Mouse (Mus musculus) heart, adult 2 months (tissue): ENCODE results near the gene Ddr1. TPM values are rescaled to one million over a fixed set of nuclear protein-coding genes. Genes with fewer than 3 reads are reported as not detected.

ENCODE experiments used
- DNase-seq, 2 experiments: peaks; one replicate each; pipeline ENCODE4 v3.0.0; 2021
- H3K27ac ChIP-seq: fragments of 200-600 bp; 2 replicates; pipeline ENCODE4 v1.8.1; 2022
- H3K27me3 ChIP-seq: fragments of 200-500 bp; 2 replicates; pipeline ENCODE4 v1.6.1; 2012; ENCODE audit warnings: mild to moderate bottlenecking, low read length, inconsistent platforms, mixed read lengths; ENCODE audit not compliant: control insufficient read depth, insufficient read depth
- H3K36me3 ChIP-seq: fragments of 200-500 bp; 2 replicates; pipeline ENCODE4 v1.6.1; 2012; ENCODE audit warnings: low read length, inconsistent platforms; ENCODE audit not compliant: control insufficient read depth, insufficient read depth
- H3K4me1 ChIP-seq: fragments of 200-500 bp; 2 replicates; pipeline ENCODE4 v1.6.1; 2011; ENCODE audit warnings: low read length; ENCODE audit not compliant: control insufficient read depth, insufficient read depth
- H3K4me3 ChIP-seq: fragments of 200-600 bp; 2 replicates; pipeline ENCODE4 v1.8.1; 2022
- H3K79me2 ChIP-seq: fragments of 200-500 bp; replicated peaks from 2 replicates; pipeline ENCODE4 v1.6.1; 2012; ENCODE audit warnings: mild to moderate bottlenecking, inconsistent platforms, low read length, moderate library complexity, mixed read lengths; ENCODE audit not compliant: control insufficient read depth, insufficient read depth
- H3K9ac ChIP-seq: fragments of 200-500 bp; 2 replicates; pipeline ENCODE4 v1.6.1; 2012; ENCODE audit warnings: low read depth, mild to moderate bottlenecking, control low read depth, inconsistent platforms, low read length, mixed read lengths
- CTCF ChIP-seq: fragments of 200-600 bp; IDR thresholded peaks from 2 replicates; pipeline ENCODE4 v1.8.1; 2022; ENCODE audit warnings: antibody characterized with exemption, mild to moderate bottlenecking, moderate library complexity
- EP300 ChIP-seq: fragments of 200-500 bp; IDR thresholded peaks from 2 replicates; pipeline ENCODE4 v1.6.1; 2011; ENCODE audit warnings: low read depth, low read length, control low read depth; ENCODE audit not compliant: insufficient read depth
- POLR2A ChIP-seq: fragments of 200-500 bp; IDR thresholded peaks from 2 replicates; pipeline ENCODE4 v1.6.1; 2011; ENCODE audit warnings: mild to moderate bottlenecking, low read depth, low read length, control low read depth; ENCODE audit not compliant: insufficient read depth
- WGBS: fragments of 180-500 bp; shearing (Covaris S2); methylation state at CpG from one replicate; pipeline ENCODE4 v1.1.7; 2018; 5-methylcytosine and 5-hydroxymethylcytosine counted together
- intact Hi-C: fragments of 180-260 bp; cut with DNase I; formaldehyde crosslinking; loops from one replicate; pipeline ENCODE4 v1.15.1; 2025
- polyA plus RNA-seq: library from polyadenylated mRNA; depleted of rRNA; stranded (reverse); fragments of >200 nt; gene quantifications from 2 replicates; pipeline ENCODE4 v1.2.3, GENCODE M21; 2012; rRNA removed
- total RNA-seq, 2 experiments: library from RNA; stranded (reverse); gene quantifications; 2 replicates each; pipeline ENCODE4 v1.2.3; 2021

Gene Ddr1
- total and polyA plus RNA-seq, 3 experiments = 25.9 to 30.6 (median 27.6) TPM

DNA sequence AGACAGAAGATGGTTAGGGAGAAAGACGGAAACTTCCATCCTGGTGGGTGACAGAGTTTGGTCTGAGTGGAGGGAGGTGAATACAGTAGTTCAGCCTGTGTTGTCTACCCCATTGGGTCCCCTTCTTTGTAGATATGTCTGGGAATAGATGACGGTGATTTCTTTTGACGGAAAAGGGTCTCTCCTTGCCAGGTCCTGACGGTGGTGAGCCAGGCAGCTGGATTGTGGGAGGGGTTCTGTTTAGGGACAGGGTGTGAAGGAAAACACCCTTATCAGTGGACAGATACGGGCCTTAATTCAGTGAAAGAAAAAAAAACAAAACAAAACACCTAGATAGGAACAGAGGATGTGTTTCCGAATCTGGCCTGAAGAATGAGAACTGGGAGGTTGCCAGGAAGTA, 65.1 kb downstream of the Ddr1 start:
- H3K4me1 ChIP-seq = no peaks in the 10 kb centered on the region
- no peak overlapping the region for H3K9ac ChIP-seq
- intact Hi-C loops = no loop called here
- H3K4me3 ChIP-seq = no peak overlapping the region
- H3K27me3 ChIP-seq = no peaks in the 10 kb centered on the region
- TF ChIP-seq EP300 (no peak), POLR2A (no peak), CTCF (no peak)
- no peak overlapping the region for H3K27ac ChIP-seq
- H3K36me3 ChIP-seq = no peaks in the 10 kb centered on the region
- H3K79me2 ChIP-seq = no peaks in the 10 kb centered on the region
- DNase-seq = no peak
- WGBS = 25% methylated on average over 6 of the region's 6 CpGs

DNA sequence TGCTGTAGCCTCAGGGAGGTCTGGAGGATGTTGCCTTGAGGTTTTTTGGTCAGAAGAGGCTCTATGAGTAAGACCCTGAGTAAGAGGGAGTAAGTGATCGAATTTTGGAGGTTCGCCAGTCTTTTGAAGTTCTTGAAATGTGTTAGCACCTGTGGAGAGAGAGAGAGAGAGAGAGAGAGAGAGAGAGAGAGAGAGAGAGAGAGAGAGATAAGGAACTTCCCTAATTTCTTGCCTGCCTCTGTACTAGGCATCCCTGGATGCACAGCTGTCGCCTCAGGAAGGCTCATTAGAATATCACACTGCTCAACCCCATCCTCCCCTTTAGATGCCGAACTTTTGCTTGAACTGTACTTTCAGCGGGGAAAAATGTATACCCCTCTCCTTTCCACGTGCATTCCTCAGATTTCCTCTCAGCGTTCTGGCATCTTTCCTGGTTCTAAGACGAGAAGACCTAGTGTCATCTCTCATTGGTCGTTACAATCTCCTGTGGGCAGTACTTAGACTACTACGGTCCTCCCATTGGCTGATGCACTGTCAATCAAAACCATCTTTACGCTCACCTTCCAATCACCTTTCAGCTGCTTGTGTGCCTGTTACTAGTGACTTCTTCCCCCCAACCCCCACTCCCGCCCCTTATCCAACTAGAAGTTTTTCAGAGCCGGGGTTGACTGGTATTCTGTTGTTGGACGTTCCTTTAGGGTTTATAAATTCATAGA, 65.8 kb downstream of the Ddr1 start:
- Histone ChIP-seq H3K27me3 (no peaks in the 10 kb centered on the region), H3K9ac (no peak overlapping the region), H3K27ac (no peak overlapping the region), H3K79me2 (no peaks in the 10 kb centered on the region), H3K4me3 (no peak overlapping the region), H3K36me3 (no peaks in the 10 kb centered on the region), H3K4me1 (no peaks in the 10 kb centered on the region)
- TF ChIP-seq CTCF = no peak
- WGBS = 17% methylated on average over 14 of the region's 14 CpGs
- intact Hi-C loops = no loop called here
- peak; percentile 53 to 63 for DNase-seq

DNA sequence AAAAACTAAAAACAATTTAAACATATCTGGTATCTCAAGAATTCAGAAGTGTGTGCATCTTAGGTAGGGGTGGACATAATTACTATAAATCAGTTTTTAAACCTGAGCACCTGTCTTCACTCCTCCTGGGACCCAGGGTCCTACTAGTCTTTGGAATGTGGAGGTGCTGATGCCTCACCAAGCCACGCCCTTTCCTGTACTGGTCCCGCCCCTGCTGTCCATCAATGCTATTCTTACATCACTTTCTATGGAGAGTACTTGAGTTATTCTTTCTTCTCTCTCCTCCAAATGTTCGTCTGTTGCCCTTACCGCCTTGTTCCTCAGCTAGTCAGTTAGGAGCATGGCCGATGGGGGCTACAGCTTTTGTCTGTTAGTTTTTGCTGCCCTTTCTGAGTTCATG, 68.1 kb downstream of the Ddr1 start:
- H3K9ac ChIP-seq = no peak overlapping the region
- H3K36me3 ChIP-seq = no peaks in the 10 kb centered on the region
- no peaks in the 10 kb centered on the region for H3K4me1 ChIP-seq
- no peaks in the 10 kb centered on the region for H3K79me2 ChIP-seq
- no peak overlapping the region for H3K27ac ChIP-seq
- H3K4me3 ChIP-seq = no peak overlapping the region
- TF ChIP-seq EP300 (no peak), CTCF (no peak), POLR2A (no peak)
- intact Hi-C loops = no loop called here
- no peaks in the 10 kb centered on the region for H3K27me3 ChIP-seq
- WGBS = 39% methylated on average over 5 of the region's 5 CpGs
- no peak for DNase-seq

DNA sequence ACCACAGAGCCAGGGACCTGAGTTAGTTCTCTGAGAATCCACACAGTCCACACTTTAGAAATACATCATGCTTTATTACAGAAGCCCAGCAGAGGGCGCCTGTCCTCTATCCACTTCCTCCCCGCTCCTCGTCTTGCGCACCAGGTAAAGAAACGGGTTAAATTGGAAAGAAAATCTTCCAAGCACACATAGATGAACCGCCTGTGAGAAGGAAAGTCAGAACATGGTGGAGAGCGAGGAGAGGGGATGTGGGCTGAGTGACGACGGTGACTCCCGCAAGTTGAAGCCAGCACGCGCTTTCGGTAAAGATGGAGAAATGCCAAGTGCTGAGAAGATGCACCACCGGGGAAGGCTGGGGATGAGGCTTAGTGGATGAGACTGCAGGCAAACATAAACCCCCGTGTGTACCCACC, 68.7 kb downstream of the Ddr1 start:
- DNase-seq = peak; percentile 57 to 62
- H3K79me2 ChIP-seq = no peaks in the 10 kb centered on the region
- peak; percentile 89; the same call in 1 of the 2 replicates for TF ChIP-seq CTCF
- no peak for TF ChIP-seq EP300
- no peak for TF ChIP-seq POLR2A
- H3K36me3 ChIP-seq = no peaks in the 10 kb centered on the region
- peak overlapping the region; percentile 51 for H3K4me3 ChIP-seq
- WGBS = under 1% methylated on average over 15 of the region's 15 CpGs
- H3K27ac ChIP-seq = no peak overlapping the region
- intact Hi-C loops = loop anchor here (1.0 kb wide), 1 partner anchor 90 kb away; no protein-coding TSS in a partner anchor
- no peaks in the 10 kb centered on the region for H3K27me3 ChIP-seq
- no peak overlapping the region for H3K9ac ChIP-seq
- no peaks in the 10 kb centered on the region for H3K4me1 ChIP-seq

DNA sequence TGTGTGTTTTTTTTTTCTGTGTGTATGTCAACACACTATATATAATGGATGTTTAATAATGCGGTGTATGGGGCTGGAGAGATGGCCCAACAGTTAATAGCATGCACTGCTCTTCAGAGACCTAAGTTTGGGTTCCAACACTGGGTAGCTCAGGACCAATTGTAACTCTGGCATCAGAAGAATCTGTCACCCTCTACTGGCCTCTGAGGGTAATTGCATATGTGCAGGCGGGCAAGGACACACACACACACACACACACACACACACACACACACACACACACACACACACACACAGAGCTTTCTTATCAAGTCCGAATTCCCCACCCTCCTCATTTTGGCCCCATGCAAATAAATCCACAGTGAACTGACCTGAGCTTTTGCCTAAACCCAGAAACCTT, 69.2 kb downstream of the Ddr1 start:
- TF ChIP-seq EP300 (no peak), POLR2A (no peak), CTCF (no peak)
- no peaks in the 10 kb centered on the region for H3K4me1 ChIP-seq
- no peaks in the 10 kb centered on the region for H3K36me3 ChIP-seq
- H3K4me3 ChIP-seq = no peak overlapping the region
- DNase-seq = no peak
- H3K27me3 ChIP-seq = no peaks in the 10 kb centered on the region
- no peak overlapping the region for H3K9ac ChIP-seq
- no peak overlapping the region for H3K27ac ChIP-seq
- WGBS = 71% methylated on average over 3 of the region's 3 CpGs
- H3K79me2 ChIP-seq = no peaks in the 10 kb centered on the region
- intact Hi-C loops = loop anchor here (1.0 kb wide), 1 partner anchor 90 kb away; no protein-coding TSS in a partner anchor

DNA sequence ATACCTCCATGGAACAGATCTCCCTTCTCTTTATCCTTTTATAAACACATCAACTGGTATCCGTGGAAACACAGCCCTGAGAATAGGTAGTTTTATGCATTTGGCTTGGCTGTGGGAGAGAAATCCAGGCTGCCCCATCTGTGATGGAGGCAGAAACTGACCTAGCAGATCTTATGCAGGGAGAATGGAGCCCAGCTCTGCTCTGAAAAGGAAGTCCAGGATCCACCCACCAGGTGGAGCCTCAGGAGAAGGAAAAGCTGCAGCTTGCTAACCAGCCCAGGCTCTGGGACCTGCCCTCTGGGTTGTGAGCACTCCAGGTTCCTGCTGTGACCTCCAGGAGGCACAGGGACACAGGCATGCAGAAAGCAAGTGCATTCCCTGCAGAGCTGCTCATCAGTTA, 70.4 kb downstream of the Ddr1 start:
- 6% methylated on average over 1 of the region's 1 CpGs for WGBS
- H3K36me3 ChIP-seq = no peaks in the 10 kb centered on the region
- H3K79me2 ChIP-seq = no peaks in the 10 kb centered on the region
- TF ChIP-seq CTCF = peak; percentile 50
- TF ChIP-seq POLR2A = no peak
- no peak for TF ChIP-seq EP300
- no peak for DNase-seq
- H3K27ac ChIP-seq = no peak overlapping the region
- H3K4me1 ChIP-seq = no peaks in the 10 kb centered on the region
- no peak overlapping the region for H3K4me3 ChIP-seq
- no peaks in the 10 kb centered on the region for H3K27me3 ChIP-seq
- intact Hi-C loops = no loop called here
- H3K9ac ChIP-seq = no peak overlapping the region

Other genes with a start within 250 kb of the Ddr1 start
- gene H2-Q10, start 234.5 kb downstream of the Ddr1 start, total RNA-seq = under 1 TPM; 0.34 to 0.37 TPM
- 4.2 and 7.0 TPM in 2 replicates for gene H2-Q10, start 234.5 kb downstream of the Ddr1 start, polyA plus RNA-seq
- not detected for gene Pou5f1, start 198.6 kb downstream of the Ddr1 start, total RNA-seq
- gene Pou5f1, start 198.6 kb downstream of the Ddr1 start, polyA plus RNA-seq = not detected in 2 replicates
- gene Tcf19, start 187.8 kb downstream of the Ddr1 start, total RNA-seq = 1 to 10 TPM; 2.0 to 2.4 TPM
- gene Tcf19, start 187.8 kb downstream of the Ddr1 start, polyA plus RNA-seq = 3.0 and 3.5 TPM in 2 replicates
- 1 to 10 TPM; 1.9 to 2.2 TPM for gene Cchcr1, start 187.5 kb downstream of the Ddr1 start, total RNA-seq
- gene Cchcr1, start 187.5 kb downstream of the Ddr1 start, polyA plus RNA-seq = 3.7 and 3.8 TPM in 2 replicates
- gene Psors1c2, start 171.4 kb downstream of the Ddr1 start, total RNA-seq = not detected
- not detected in 2 replicates for gene Psors1c2, start 171.4 kb downstream of the Ddr1 start, polyA plus RNA-seq
- under 1 TPM; 0.27 to 0.29 TPM for gene Cdsn, start 152.5 kb downstream of the Ddr1 start, total RNA-seq
- 0.94 and 1.1 TPM in 2 replicates for gene Cdsn, start 152.5 kb downstream of the Ddr1 start, polyA plus RNA-seq
- gene 2300002M23Rik, start 137.2 kb downstream of the Ddr1 start, total RNA-seq = not detected
- gene 2300002M23Rik, start 137.2 kb downstream of the Ddr1 start, polyA plus RNA-seq = not detected in 2 replicates
- not detected for gene Sfta2, start 103.1 kb downstream of the Ddr1 start, total RNA-seq
- gene Sfta2, start 103.1 kb downstream of the Ddr1 start, polyA plus RNA-seq = 0.47 TPM in 1 of 2 replicates, not detected in the other
- not detected for gene Gm9573, start 78.0 kb downstream of the Ddr1 start, total RNA-seq
- not detected in 2 replicates for gene Gm9573, start 78.0 kb downstream of the Ddr1 start, polyA plus RNA-seq
- gene Mucl3, start 60.9 kb downstream of the Ddr1 start, total RNA-seq = not detected
- gene Mucl3, start 60.9 kb downstream of the Ddr1 start, polyA plus RNA-seq = not detected in 2 replicates
- gene Vars2, start 37.0 kb downstream of the Ddr1 start, total RNA-seq = 10 to 100 TPM; 26.6 to 28.3 TPM
- 19.3 and 20.3 TPM in 2 replicates for gene Vars2, start 37.0 kb downstream of the Ddr1 start, polyA plus RNA-seq
- gene Gtf2h4, start 30.9 kb downstream of the Ddr1 start, total RNA-seq = 10 to 100 TPM; 15.0 to 20.6 TPM
- 19.2 and 21.0 TPM in 2 replicates for gene Gtf2h4, start 30.9 kb downstream of the Ddr1 start, polyA plus RNA-seq
- 10 to 100 TPM; 15.6 to 37.0 TPM for gene Ier3, start 117.1 kb upstream of the Ddr1 start, total RNA-seq
- 30.9 and 33.1 TPM in 2 replicates for gene Ier3, start 117.1 kb upstream of the Ddr1 start, polyA plus RNA-seq
- gene Flot1, start 118.6 kb upstream of the Ddr1 start, total RNA-seq = 100 to 1,000 TPM; 133 to 148 TPM
- 138 and 144 TPM in 2 replicates for gene Flot1, start 118.6 kb upstream of the Ddr1 start, polyA plus RNA-seq
- 10 to 100 TPM; 83.0 to 90.1 TPM for gene Tubb5, start 133.7 kb upstream of the Ddr1 start, total RNA-seq
- 108 and 134 TPM in 2 replicates for gene Tubb5, start 133.7 kb upstream of the Ddr1 start, polyA plus RNA-seq
- gene Mdc1, start 136.9 kb upstream of the Ddr1 start, total RNA-seq = 10 to 100 TPM; 13.2 to 13.3 TPM
- gene Mdc1, start 136.9 kb upstream of the Ddr1 start, polyA plus RNA-seq = 4.2 and 8.3 TPM in 2 replicates
- 1 to 10 TPM; 1.8 TPM for gene Nrm, start 156.7 kb upstream of the Ddr1 start, total RNA-seq
- 5.3 and 5.6 TPM in 2 replicates for gene Nrm, start 156.7 kb upstream of the Ddr1 start, polyA plus RNA-seq
- 10 to 100 TPM; 12.8 to 18.6 TPM for gene Ppp1r18, start 161.0 kb upstream of the Ddr1 start, total RNA-seq
- 18.9 and 21.3 TPM in 2 replicates for gene Ppp1r18, start 161.0 kb upstream of the Ddr1 start, polyA plus RNA-seq
- gene Dhx16, start 175.2 kb upstream of the Ddr1 start, total RNA-seq = 10 to 100 TPM; 19.3 to 20.3 TPM
- gene Dhx16, start 175.2 kb upstream of the Ddr1 start, polyA plus RNA-seq = 27.7 and 38.0 TPM in 2 replicates
- gene 2310061I04Rik, start 192.8 kb upstream of the Ddr1 start, total RNA-seq = 100 to 1,000 TPM in 1 of 2 experiments, 10 to 100 TPM in 1; 99.4 to 116 TPM
- 164 and 176 TPM in 2 replicates for gene 2310061I04Rik, start 192.8 kb upstream of the Ddr1 start, polyA plus RNA-seq
- 1 to 10 TPM; 6.0 TPM for gene Atat1, start 205.5 kb upstream of the Ddr1 start, total RNA-seq
- 22.0 and 24.3 TPM in 2 replicates for gene Atat1, start 205.5 kb upstream of the Ddr1 start, polyA plus RNA-seq
- gene Mrps18b, start 211.8 kb upstream of the Ddr1 start, total RNA-seq = 10 to 100 TPM; 50.9 to 56.2 TPM
- 76.0 and 99.7 TPM in 2 replicates for gene Mrps18b, start 211.8 kb upstream of the Ddr1 start, polyA plus RNA-seq
- gene Ppp1r10, start 211.8 kb upstream of the Ddr1 start, total RNA-seq = 10 to 100 TPM; 26.4 to 40.9 TPM
- gene Ppp1r10, start 211.8 kb upstream of the Ddr1 start, polyA plus RNA-seq = 18.1 and 18.7 TPM in 2 replicates